Mouse (Mus musculus): Measurements from ENCODE around the gene Kcnj5. TPM values are rescaled to one million over a fixed set of nuclear protein-coding genes. Genes with fewer than 3 reads are reported as not detected.

The Kcnj5 gene
- 1.7 and 2.6 TPM in 2 replicates for polyA plus RNA-seq (2015; fragmentation: Nextera tagmentation; extraction: Ambion mirVana)

DNA sequence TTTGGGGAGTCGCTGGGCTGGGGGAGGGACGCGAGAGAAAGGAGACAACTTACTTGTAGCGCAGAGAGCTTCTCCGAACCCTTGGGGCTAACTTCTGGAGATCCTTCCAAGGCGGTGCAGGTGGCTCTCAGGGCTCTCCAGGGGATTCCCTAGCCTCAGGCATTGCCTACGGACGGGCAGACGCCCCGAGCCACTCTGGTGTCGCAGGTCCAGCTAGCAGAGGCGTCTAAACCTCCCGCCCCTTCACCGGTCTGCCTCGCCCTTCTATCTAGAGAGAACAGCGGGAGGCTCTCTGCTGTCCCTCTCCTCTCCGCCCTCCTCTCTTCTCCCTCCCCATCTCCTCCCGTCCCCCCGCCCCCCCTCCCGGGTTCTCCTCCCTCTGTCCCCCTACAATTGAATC is at the start of gene Kcnj5:
Kcnj5 (minus strand) TSS at position 300 of the 400 bp plus-strand sequence.
- H3K27ac ChIP-seq (ENCODE audit: low read length): no peak within 1 kb of the TSS
- peak within 1 kb of the TSS; percentile 52 for H3K9ac ChIP-seq (ENCODE audit: low read depth, low read length)
- H3K9me3 ChIP-seq (replicated peaks; ENCODE audit: control insufficient read depth, low read length, poor library complexity, severe bottlenecking): no peaks in the 10 kb centered on the region
- peak within 1 kb of the TSS; percentile 57 for H3K4me2 ChIP-seq (ENCODE audit: low read length)
- peaks cover 23% of the 10 kb centered on the region for H3K27me3 ChIP-seq (ENCODE audit: control insufficient read depth, insufficient read depth, low read depth, low read length)
- WGBS: 1% methylated on average over 15 of the region's 20 CpGs
- ATAC-seq: peak; percentile 34; the same call in 1 of the 2 replicates
- no peaks in the 10 kb centered on the region for H3K36me3 ChIP-seq (ENCODE audit: control insufficient read depth, insufficient read depth, low read length)
- peak within 1 kb of the TSS; percentile 40 for H3K4me3 ChIP-seq (ENCODE audit: low read depth, low read length)
- H3K4me1 ChIP-seq (ENCODE audit: control insufficient read depth, insufficient read depth, low read length): peaks cover 9% of the 10 kb centered on the region

- Histone ChIP-seq H3K36me3 (ENCODE audit: control insufficient read depth, insufficient read depth, low read length) (no peaks in the 10 kb centered on the region), H3K9me3 (replicated peaks; ENCODE audit: control insufficient read depth, low read length, poor library complexity, severe bottlenecking) (no peaks in the 10 kb centered on the region), H3K9ac (ENCODE audit: low read depth, low read length) (no peak overlapping the region), H3K4me2 (ENCODE audit: low read length) (no peak overlapping the region), H3K27ac (ENCODE audit: low read length) (no peak overlapping the region), H3K4me1 (ENCODE audit: control insufficient read depth, insufficient read depth, low read length) (no peaks in the 10 kb centered on the region), H3K27me3 (ENCODE audit: control insufficient read depth, insufficient read depth, low read depth, low read length) (no peaks in the 10 kb centered on the region), H3K4me3 (ENCODE audit: low read depth, low read length) (no peak overlapping the region)
- ATAC-seq: no peak
- WGBS: 86% methylated on average over 6 of the region's 6 CpGs
Measured at GRCm38 (mm10) chr9:32392716-32393115, 48.6 kb upstream of the Kcnj5 start.

GRCm38 (mm10) chr9:32391701-32392100 is 47.6 kb upstream of the Kcnj5 start:
- Histone ChIP-seq H3K4me3 (ENCODE audit: low read depth, low read length) (no peak overlapping the region), H3K27ac (ENCODE audit: low read length) (no peak overlapping the region), H3K36me3 (ENCODE audit: control insufficient read depth, insufficient read depth, low read length) (no peaks in the 10 kb centered on the region), H3K9me3 (replicated peaks; ENCODE audit: control insufficient read depth, low read length, poor library complexity, severe bottlenecking) (no peaks in the 10 kb centered on the region), H3K27me3 (ENCODE audit: control insufficient read depth, insufficient read depth, low read depth, low read length) (no peaks in the 10 kb centered on the region), H3K4me2 (ENCODE audit: low read length) (no peak overlapping the region), H3K9ac (ENCODE audit: low read depth, low read length) (no peak overlapping the region), H3K4me1 (ENCODE audit: control insufficient read depth, insufficient read depth, low read length) (no peaks in the 10 kb centered on the region)
- ATAC-seq: no peak
- WGBS: 83% methylated on average over 9 of the region's 9 CpGs

- 78% methylated on average over 5 of the region's 5 CpGs for WGBS
Measured at GRCm38 (mm10) chr9:32391092-32391491, 46.9 kb upstream of the Kcnj5 start.

DNA sequence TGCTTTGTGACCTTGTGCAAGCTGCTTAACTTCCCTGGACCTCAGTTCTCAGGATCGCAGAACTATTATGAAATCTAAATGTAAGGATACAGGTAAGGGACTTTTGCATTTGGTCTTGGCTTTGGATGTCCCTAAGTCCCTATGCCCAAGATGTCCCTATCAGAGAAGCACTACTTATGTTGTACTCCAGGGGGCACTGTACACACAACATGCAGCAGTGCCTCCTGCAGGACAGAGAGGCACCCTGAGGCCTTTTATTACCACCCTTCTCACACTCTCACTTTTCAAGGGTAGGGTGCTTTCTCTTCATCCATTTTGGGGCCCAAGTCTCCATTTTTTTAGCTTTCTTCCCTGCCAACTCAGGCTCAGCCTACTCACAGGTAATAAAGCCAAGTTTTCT is 44.0 kb upstream of the Kcnj5 start:
- 85% methylated on average over 1 of the region's 1 CpGs for WGBS

More at GRCm38 (mm10) chr9:32391092-32391491, 46.9 kb upstream of the Kcnj5 start:
- no peaks in the 10 kb centered on the region for H3K27me3 ChIP-seq (ENCODE audit: control insufficient read depth, insufficient read depth, low read depth, low read length)
- ATAC-seq: no peak
- no peaks in the 10 kb centered on the region for H3K9me3 ChIP-seq (replicated peaks; ENCODE audit: control insufficient read depth, low read length, poor library complexity, severe bottlenecking)
- H3K4me2 ChIP-seq (ENCODE audit: low read length): no peak overlapping the region
- H3K9ac ChIP-seq (ENCODE audit: low read depth, low read length): no peak overlapping the region
- no peaks in the 10 kb centered on the region for H3K36me3 ChIP-seq (ENCODE audit: control insufficient read depth, insufficient read depth, low read length)
- H3K27ac ChIP-seq (ENCODE audit: low read length): no peak overlapping the region
- no peak overlapping the region for H3K4me3 ChIP-seq (ENCODE audit: low read depth, low read length)
- no peaks in the 10 kb centered on the region for H3K4me1 ChIP-seq (ENCODE audit: control insufficient read depth, insufficient read depth, low read length)

GRCm38 (mm10) chr9:32384906-32385305 is 40.8 kb upstream of the Kcnj5 start:
- no peaks in the 10 kb centered on the region for H3K27me3 ChIP-seq (ENCODE audit: control insufficient read depth, insufficient read depth, low read depth, low read length)
- no peaks in the 10 kb centered on the region for H3K4me1 ChIP-seq (ENCODE audit: control insufficient read depth, insufficient read depth, low read length)
- ATAC-seq: no peak
- H3K4me2 ChIP-seq (ENCODE audit: low read length): no peak overlapping the region
- no peak overlapping the region for H3K9ac ChIP-seq (ENCODE audit: low read depth, low read length)
- WGBS: 92% methylated on average over 4 of the region's 4 CpGs
- no peak overlapping the region for H3K27ac ChIP-seq (ENCODE audit: low read length)
- no peaks in the 10 kb centered on the region for H3K9me3 ChIP-seq (replicated peaks; ENCODE audit: control insufficient read depth, low read length, poor library complexity, severe bottlenecking)
- no peaks in the 10 kb centered on the region for H3K36me3 ChIP-seq (ENCODE audit: control insufficient read depth, insufficient read depth, low read length)
- no peak overlapping the region for H3K4me3 ChIP-seq (ENCODE audit: low read depth, low read length)

More for the DNA sequence above, 44.0 kb upstream of the Kcnj5 start:
- Histone ChIP-seq H3K36me3 (ENCODE audit: control insufficient read depth, insufficient read depth, low read length) (no peaks in the 10 kb centered on the region), H3K9me3 (replicated peaks; ENCODE audit: control insufficient read depth, low read length, poor library complexity, severe bottlenecking) (no peaks in the 10 kb centered on the region), H3K4me1 (ENCODE audit: control insufficient read depth, insufficient read depth, low read length) (no peaks in the 10 kb centered on the region), H3K9ac (ENCODE audit: low read depth, low read length) (no peak overlapping the region), H3K4me3 (ENCODE audit: low read depth, low read length) (no peak overlapping the region), H3K4me2 (ENCODE audit: low read length) (no peak overlapping the region), H3K27ac (ENCODE audit: low read length) (no peak overlapping the region), H3K27me3 (ENCODE audit: control insufficient read depth, insufficient read depth, low read depth, low read length) (no peaks in the 10 kb centered on the region)
- no peak for ATAC-seq

GRCm38 (mm10) chr9:32376863-32377590 is 32.9 kb upstream of the Kcnj5 start:
- WGBS: 90% methylated on average over 5 of the region's 5 CpGs
- ATAC-seq: no peak
- no peak overlapping the region for H3K27ac ChIP-seq (ENCODE audit: low read length)
- H3K9me3 ChIP-seq (replicated peaks; ENCODE audit: control insufficient read depth, low read length, poor library complexity, severe bottlenecking): no peaks in the 10 kb centered on the region
- H3K36me3 ChIP-seq (ENCODE audit: control insufficient read depth, insufficient read depth, low read length): no peaks in the 10 kb centered on the region
- no peak overlapping the region for H3K4me3 ChIP-seq (ENCODE audit: low read depth, low read length)
- H3K9ac ChIP-seq (ENCODE audit: low read depth, low read length): no peak overlapping the region
- H3K4me1 ChIP-seq (ENCODE audit: control insufficient read depth, insufficient read depth, low read length): no peaks in the 10 kb centered on the region
- no peak overlapping the region for H3K4me2 ChIP-seq (ENCODE audit: low read length)
- H3K27me3 ChIP-seq (ENCODE audit: control insufficient read depth, insufficient read depth, low read depth, low read length): no peaks in the 10 kb centered on the region

DNA sequence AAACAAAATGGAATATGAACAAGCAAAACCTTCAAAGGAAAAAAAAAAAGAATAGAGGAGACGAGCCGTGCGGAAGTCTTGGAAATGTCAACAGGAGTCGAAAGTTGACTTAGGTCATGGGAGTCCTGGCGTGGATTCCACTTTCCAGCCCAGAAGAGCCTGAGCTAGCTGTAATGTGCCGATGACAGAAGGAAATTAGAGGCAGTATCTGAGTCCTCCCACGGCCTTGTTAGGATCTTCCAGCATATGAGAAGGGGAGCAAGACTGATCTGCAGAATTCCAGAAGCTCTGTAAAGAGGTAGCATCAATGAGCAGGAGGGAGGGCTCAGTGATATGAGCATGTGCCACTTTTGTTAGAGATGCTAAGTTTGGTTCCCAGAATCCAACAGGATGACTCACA is 31.9 kb upstream of the Kcnj5 start:
- H3K4me1 ChIP-seq (ENCODE audit: control insufficient read depth, insufficient read depth, low read length): no peaks in the 10 kb centered on the region
- H3K9me3 ChIP-seq (replicated peaks; ENCODE audit: control insufficient read depth, low read length, poor library complexity, severe bottlenecking): no peaks in the 10 kb centered on the region
- H3K4me3 ChIP-seq (ENCODE audit: low read depth, low read length): no peak overlapping the region
- WGBS: 81% methylated on average over 7 of the region's 7 CpGs
- no peak overlapping the region for H3K9ac ChIP-seq (ENCODE audit: low read depth, low read length)
- ATAC-seq: no peak
- H3K27ac ChIP-seq (ENCODE audit: low read length): no peak overlapping the region
- H3K36me3 ChIP-seq (ENCODE audit: control insufficient read depth, insufficient read depth, low read length): no peaks in the 10 kb centered on the region
- no peak overlapping the region for H3K4me2 ChIP-seq (ENCODE audit: low read length)
- H3K27me3 ChIP-seq (ENCODE audit: control insufficient read depth, insufficient read depth, low read depth, low read length): no peaks in the 10 kb centered on the region

DNA sequence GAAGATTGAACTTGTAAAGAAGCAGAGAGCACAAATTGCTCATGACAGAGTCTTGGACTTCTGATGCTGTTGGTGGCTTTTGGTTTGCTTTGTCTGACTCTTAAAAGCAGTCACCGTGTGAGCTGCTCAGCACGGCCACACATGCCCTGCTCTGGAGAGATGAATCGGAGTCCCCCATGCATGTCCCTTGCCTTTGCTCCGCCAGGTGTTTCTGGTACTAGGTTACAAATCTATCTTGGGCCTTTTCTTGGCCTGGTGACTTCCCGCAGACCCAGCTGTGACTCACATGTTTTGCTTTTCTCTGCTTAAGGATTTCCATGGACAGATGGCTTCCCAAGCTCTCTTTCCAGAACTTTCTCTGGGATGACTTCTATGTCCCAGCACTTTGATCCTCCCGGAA is 29.5 kb upstream of the Kcnj5 start:
- Histone ChIP-seq H3K9me3 (replicated peaks; ENCODE audit: control insufficient read depth, low read length, poor library complexity, severe bottlenecking) (no peaks in the 10 kb centered on the region), H3K27me3 (ENCODE audit: control insufficient read depth, insufficient read depth, low read depth, low read length) (no peaks in the 10 kb centered on the region), H3K4me2 (ENCODE audit: low read length) (no peak overlapping the region), H3K36me3 (ENCODE audit: control insufficient read depth, insufficient read depth, low read length) (no peaks in the 10 kb centered on the region), H3K27ac (ENCODE audit: low read length) (no peak overlapping the region), H3K4me1 (ENCODE audit: control insufficient read depth, insufficient read depth, low read length) (0 out of 2 replicates have a peak, but pooled peaks cover 3% of the 10 kb centered on the region), H3K4me3 (ENCODE audit: low read depth, low read length) (no peak overlapping the region), H3K9ac (ENCODE audit: low read depth, low read length) (no peak overlapping the region)
- 92% methylated on average over 6 of the region's 6 CpGs for WGBS
- ATAC-seq: no peak

Data from midbrain, embryonic 16.5 days (tissue).